Mouse (Mus musculus): Measurements from ENCODE around the gene Hoxd12. TPM values are rescaled to one million over a fixed set of nuclear protein-coding genes. Genes with fewer than 3 reads are reported as not detected.

Hoxd12 gene
- polyA plus RNA-seq, 1 experiment from 2014 or later = not detected

GRCm38 (mm10) chr2:74686301-74686987 lies 11.6 kb downstream of the Hoxd12 start:
- Histone ChIP-seq H3K36me3 (no peaks in the 10 kb centered on the region), H3K27me3 (peaks cover 97% of the 10 kb centered on the region), H3K27ac (no peak overlapping the region), H3K4me2 (no peak overlapping the region), H3K9ac (no peak overlapping the region), H3K4me3 (no peak overlapping the region), H3K4me1 (replicated peaks) (peaks cover 20% of the 10 kb centered on the region), H3K9me3 (replicated peaks) (no peaks in the 10 kb centered on the region)
- no peak for ATAC-seq (replicated peaks; ENCODE audit: insufficient number of reproducible peaks, insufficient read depth, low FRiP score, low read depth)
- 8% methylated on average over 17 of the region's 17 CpGs for WGBS

GRCm38 (mm10) chr2:74686988-74687697 lies 12.3 kb downstream of the Hoxd12 start:
- no peak for ATAC-seq (replicated peaks; ENCODE audit: insufficient number of reproducible peaks, insufficient read depth, low FRiP score, low read depth)
- 4% methylated on average over 27 of the region's 27 CpGs for WGBS
- Histone ChIP-seq H3K27me3 (peaks cover 97% of the 10 kb centered on the region), H3K9me3 (replicated peaks) (no peaks in the 10 kb centered on the region), H3K4me1 (replicated peaks) (peaks cover 17% of the 10 kb centered on the region), H3K4me3 (no peak overlapping the region), H3K9ac (no peak overlapping the region), H3K4me2 (no peak overlapping the region), H3K27ac (no peak overlapping the region), H3K36me3 (no peaks in the 10 kb centered on the region)

- no peak overlapping the region for H3K4me3 ChIP-seq
- H3K27me3 ChIP-seq = peaks cover 97% of the 10 kb centered on the region
- H3K27ac ChIP-seq = no peak overlapping the region
- no peak for ATAC-seq (replicated peaks; ENCODE audit: insufficient number of reproducible peaks, insufficient read depth, low FRiP score, low read depth)
- peaks cover 9% of the 10 kb centered on the region for H3K4me1 ChIP-seq (replicated peaks)
- WGBS = 3% methylated on average over 31 of the region's 31 CpGs
- no peak overlapping the region for H3K9ac ChIP-seq
- no peak overlapping the region for H3K4me2 ChIP-seq
- no peaks in the 10 kb centered on the region for H3K36me3 ChIP-seq
- no peaks in the 10 kb centered on the region for H3K9me3 ChIP-seq (replicated peaks)
Observed at GRCm38 (mm10) chr2:74687698-74688555, 13.1 kb downstream of the Hoxd12 start.

- H3K36me3 ChIP-seq = no peaks in the 10 kb centered on the region
- no peak overlapping the region for H3K27ac ChIP-seq
- 5% methylated on average over 12 of the region's 12 CpGs for WGBS
- H3K4me1 ChIP-seq (replicated peaks) = peaks cover 5% of the 10 kb centered on the region
- no peak overlapping the region for H3K9ac ChIP-seq
- peaks cover 97% of the 10 kb centered on the region for H3K27me3 ChIP-seq
- no peak for ATAC-seq (replicated peaks; ENCODE audit: insufficient number of reproducible peaks, insufficient read depth, low FRiP score, low read depth)
- no peaks in the 10 kb centered on the region for H3K9me3 ChIP-seq (replicated peaks)
- no peak overlapping the region for H3K4me2 ChIP-seq
- no peak overlapping the region for H3K4me3 ChIP-seq
Observed at GRCm38 (mm10) chr2:74688795-74689573, 14.2 kb downstream of the Hoxd12 start.

- no peaks in the 10 kb centered on the region for H3K36me3 ChIP-seq
- H3K9me3 ChIP-seq (replicated peaks) = no peaks in the 10 kb centered on the region
- ATAC-seq (replicated peaks; ENCODE audit: insufficient number of reproducible peaks, insufficient read depth, low FRiP score, low read depth) = no peak
- H3K27me3 ChIP-seq = peaks cover 97% of the 10 kb centered on the region
- peaks cover 5% of the 10 kb centered on the region for H3K4me1 ChIP-seq (replicated peaks)
- H3K4me3 ChIP-seq = no peak overlapping the region
- no peak overlapping the region for H3K9ac ChIP-seq
- 4% methylated on average over 24 of the region's 24 CpGs for WGBS
- no peak overlapping the region for H3K27ac ChIP-seq
- H3K4me2 ChIP-seq = no peak overlapping the region
Observed at GRCm38 (mm10) chr2:74689574-74690337, 14.9 kb downstream of the Hoxd12 start.

- no peaks in the 10 kb centered on the region for H3K9me3 ChIP-seq (replicated peaks)
- no peak for ATAC-seq (replicated peaks; ENCODE audit: insufficient number of reproducible peaks, insufficient read depth, low FRiP score, low read depth)
- H3K27ac ChIP-seq = no peak overlapping the region
- no peak overlapping the region for H3K4me2 ChIP-seq
- peaks cover 5% of the 10 kb centered on the region for H3K4me1 ChIP-seq (replicated peaks)
- H3K9ac ChIP-seq = no peak overlapping the region
- peaks cover 97% of the 10 kb centered on the region for H3K27me3 ChIP-seq
- no peak overlapping the region for H3K4me3 ChIP-seq
- 12% methylated on average over 8 of the region's 8 CpGs for WGBS
- H3K36me3 ChIP-seq = no peaks in the 10 kb centered on the region
Observed at GRCm38 (mm10) chr2:74690338-74690716, 15.5 kb downstream of the Hoxd12 start.

- Histone ChIP-seq H3K4me2 (peak within 1 kb of the TSS; percentile 36; the same call in 1 of the 2 replicates), H3K9me3 (replicated peaks) (no peaks in the 10 kb centered on the region), H3K4me3 (peak within 1 kb of the TSS; percentile 31), H3K27me3 (peaks cover 98% of the 10 kb centered on the region), H3K36me3 (no peaks in the 10 kb centered on the region), H3K27ac (no peak within 1 kb of the TSS), H3K9ac (no peak within 1 kb of the TSS), H3K4me1 (replicated peaks) (peaks cover 5% of the 10 kb centered on the region)
- ATAC-seq (replicated peaks; ENCODE audit: insufficient number of reproducible peaks, insufficient read depth, low FRiP score, low read depth) = no peak; the same call in 1 of the 2 replicates
- 1% methylated on average over 56 of the region's 56 CpGs for WGBS
Observed at GRCm38 (mm10) chr2:74691022-74691951, 16.5 kb downstream of the Hoxd12 start, which contains the start of gene Hoxd10. Gene Hoxd10, plus strand, starts transcription at chr2:74691924.

- ATAC-seq (replicated peaks; ENCODE audit: insufficient number of reproducible peaks, insufficient read depth, low FRiP score, low read depth) = no peak
- Histone ChIP-seq H3K4me3 (0 out of 2 replicates have a peak overlapping the region, but pooled peaks have one; percentile 31), H3K9ac (no peak overlapping the region), H3K27me3 (peaks cover 98% of the 10 kb centered on the region), H3K4me1 (replicated peaks) (peaks cover 5% of the 10 kb centered on the region), H3K4me2 (no peak overlapping the region), H3K27ac (no peak overlapping the region), H3K9me3 (replicated peaks) (no peaks in the 10 kb centered on the region), H3K36me3 (no peaks in the 10 kb centered on the region)
- 6% methylated on average over 35 of the region's 35 CpGs for WGBS
Observed at GRCm38 (mm10) chr2:74691995-74692807, 17.4 kb downstream of the Hoxd12 start.

GRCm38 (mm10) chr2:74692808-74693431 lies 18.1 kb downstream of the Hoxd12 start:
- Histone ChIP-seq H3K4me2 (no peak overlapping the region), H3K4me3 (no peak overlapping the region)

More at GRCm38 (mm10) chr2:74692808-74693431, 18.1 kb downstream of the Hoxd12 start:
- no peak overlapping the region for H3K9ac ChIP-seq
- H3K27ac ChIP-seq = no peak overlapping the region
- WGBS = 3% methylated on average over 20 of the region's 20 CpGs
- H3K27me3 ChIP-seq = peaks cover 98% of the 10 kb centered on the region
- H3K36me3 ChIP-seq = no peaks in the 10 kb centered on the region
- ATAC-seq (replicated peaks; ENCODE audit: insufficient number of reproducible peaks, insufficient read depth, low FRiP score, low read depth) = no peak
- peaks cover 11% of the 10 kb centered on the region for H3K4me1 ChIP-seq (replicated peaks)
- no peaks in the 10 kb centered on the region for H3K9me3 ChIP-seq (replicated peaks)

Data from heart, embryonic 15.5 days (tissue).